Mouse (Mus musculus) B cell, adult 2 months (primary cell): Measurements from ENCODE around the gene Hdgfl3.
A peak's percentile ranks its signal among the peaks of the same experiment; 100 is the strongest.

Experiments
- DNase-seq, 2 experiments: peaks; one replicate each; pipeline ENCODE4 v3.0.0; 2022

Gene Hdgfl3

DNA sequence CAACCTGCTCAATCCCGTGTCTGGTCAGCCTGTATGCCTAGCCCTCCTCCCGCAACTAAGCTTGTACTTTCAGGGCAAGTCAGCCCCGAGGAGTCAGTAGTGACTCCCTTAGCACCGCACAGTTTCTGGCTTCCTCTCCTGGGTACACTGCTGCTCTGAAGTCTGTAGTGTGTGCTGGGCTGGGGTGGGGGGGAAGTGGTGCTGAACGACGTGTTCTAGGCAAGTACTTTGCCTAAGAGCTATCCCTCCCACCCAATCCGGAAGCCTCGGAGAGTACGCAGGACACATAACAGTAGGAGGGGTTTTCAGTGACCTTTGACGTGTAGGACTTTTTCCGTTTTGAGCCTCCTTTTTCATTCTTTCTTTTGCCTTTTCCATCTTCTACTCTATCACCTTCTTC lies 34.9 kb downstream of the Hdgfl3 start:
- DNase-seq: no peak

DNA sequence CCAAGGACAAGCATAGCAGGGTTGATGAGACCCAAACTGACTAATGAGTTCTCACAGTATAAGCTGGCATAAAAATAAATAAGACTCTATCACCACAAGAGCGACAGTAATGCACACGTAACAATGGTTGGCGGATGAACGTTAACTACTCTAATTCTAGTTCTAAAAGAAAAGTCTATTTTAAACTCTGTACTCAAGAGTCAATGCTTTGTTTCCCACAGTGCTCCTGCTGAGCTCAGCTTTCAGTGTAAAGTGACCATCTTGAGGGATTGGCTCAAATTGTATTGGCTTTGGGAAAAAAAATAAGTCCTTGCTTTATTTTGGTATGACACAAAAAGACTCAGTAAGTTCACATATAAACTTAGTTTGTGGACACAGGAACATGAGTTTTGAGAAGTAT lies 49.1 kb downstream of the Hdgfl3 start:
- DNase-seq: no peak

DNA sequence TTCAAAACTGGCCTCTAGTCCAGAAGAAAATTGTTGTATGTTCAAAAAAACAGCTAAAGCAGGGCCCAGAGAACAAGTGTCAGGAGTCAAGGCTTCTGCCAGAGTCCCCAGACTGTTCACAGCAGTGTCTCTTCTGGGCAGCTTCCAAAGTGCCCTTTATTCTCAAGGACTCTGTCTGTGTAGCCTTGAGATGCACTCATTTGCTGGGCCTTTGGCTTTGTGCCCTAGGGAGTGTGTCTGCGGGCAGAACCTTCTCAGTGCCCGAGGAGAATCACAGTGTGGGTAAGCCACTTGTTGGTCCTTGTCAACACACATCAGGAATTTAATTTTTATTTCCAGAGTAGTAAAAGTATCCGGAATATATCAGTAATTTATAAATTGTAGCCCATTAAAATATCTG lies 52.7 kb downstream of the Hdgfl3 start:
- DNase-seq: no peak

DNA sequence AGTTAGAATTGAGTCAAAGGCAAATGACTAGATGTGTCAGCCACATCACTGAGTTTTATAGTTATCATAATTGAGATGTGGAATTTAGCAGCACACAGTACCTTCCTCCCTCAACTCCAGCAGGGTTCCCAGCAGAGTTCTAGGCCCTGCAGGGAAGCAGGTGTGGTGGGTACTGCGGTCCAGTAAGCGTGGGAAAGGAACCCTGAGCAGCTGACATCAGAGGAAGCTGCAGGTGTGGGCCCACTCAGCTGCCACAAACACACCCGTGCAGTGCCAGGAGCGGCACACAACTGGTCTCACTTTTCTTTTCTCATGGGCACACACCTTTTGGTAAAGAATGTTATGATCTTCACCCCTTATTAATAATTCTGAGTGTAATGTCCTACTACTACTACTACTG lies 53.5 kb downstream of the Hdgfl3 start:
- peak; percentile 39 to 46 for DNase-seq

DNA sequence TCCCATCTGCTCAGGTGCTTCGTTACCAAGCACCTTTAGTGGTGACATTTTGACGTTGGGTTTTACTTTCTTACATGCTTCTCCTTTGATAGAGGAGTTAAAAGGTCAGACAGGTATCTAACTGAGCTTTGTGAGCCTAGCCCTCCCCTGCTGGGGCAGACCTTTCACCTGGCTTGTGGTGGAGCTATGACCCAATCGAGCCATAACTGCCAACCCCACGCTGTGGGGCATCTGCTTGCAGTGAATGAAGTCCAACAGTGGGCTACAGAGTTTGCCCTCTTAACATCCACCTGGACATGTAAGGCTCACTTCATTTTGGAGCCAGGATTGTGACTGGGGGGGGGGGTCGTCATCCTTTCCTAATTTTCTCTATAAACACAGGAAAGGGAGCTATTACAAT lies 54.0 kb downstream of the Hdgfl3 start:
- no peak for DNase-seq

DNA sequence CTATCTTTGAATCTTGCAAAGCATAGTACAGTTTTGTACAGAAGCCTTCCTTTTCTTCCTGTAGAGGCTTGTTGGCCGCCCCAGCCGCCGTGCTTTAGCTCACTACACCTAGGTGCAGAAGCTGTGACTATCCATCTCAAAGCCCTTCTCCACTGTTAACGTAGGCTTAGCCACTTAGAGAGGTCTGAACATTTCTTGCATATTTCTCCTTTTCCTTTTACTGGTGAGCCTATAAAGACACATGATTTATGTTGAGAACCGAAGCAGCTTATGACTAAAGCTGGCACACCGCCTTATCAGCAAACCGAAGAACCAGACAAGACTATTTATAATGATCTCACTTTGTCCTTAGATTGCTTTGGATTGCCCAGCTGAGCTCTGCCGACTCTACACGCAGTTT lies 58.9 kb downstream of the Hdgfl3 start:
- DNase-seq: no peak

DNA sequence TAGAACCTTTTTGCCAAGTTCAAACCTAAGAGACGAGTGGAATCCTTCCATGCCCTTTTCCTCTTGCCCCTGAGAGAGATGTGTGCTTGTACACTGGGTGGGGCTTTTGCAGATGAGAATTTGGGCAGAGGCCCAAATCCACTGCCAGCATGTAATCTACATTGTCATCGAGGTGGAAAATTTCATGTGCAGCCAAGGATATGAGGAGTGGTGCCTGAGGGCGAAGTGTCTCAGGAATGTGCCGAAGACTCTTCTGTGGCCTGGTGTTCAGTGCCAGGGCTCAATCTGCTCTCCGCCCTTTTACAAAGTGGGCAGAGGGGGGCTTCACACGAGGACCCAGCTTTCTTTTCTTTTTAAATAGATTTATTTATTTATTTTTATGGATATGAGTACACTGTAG lies 59.6 kb downstream of the Hdgfl3 start:
- DNase-seq: no peak

DNA sequence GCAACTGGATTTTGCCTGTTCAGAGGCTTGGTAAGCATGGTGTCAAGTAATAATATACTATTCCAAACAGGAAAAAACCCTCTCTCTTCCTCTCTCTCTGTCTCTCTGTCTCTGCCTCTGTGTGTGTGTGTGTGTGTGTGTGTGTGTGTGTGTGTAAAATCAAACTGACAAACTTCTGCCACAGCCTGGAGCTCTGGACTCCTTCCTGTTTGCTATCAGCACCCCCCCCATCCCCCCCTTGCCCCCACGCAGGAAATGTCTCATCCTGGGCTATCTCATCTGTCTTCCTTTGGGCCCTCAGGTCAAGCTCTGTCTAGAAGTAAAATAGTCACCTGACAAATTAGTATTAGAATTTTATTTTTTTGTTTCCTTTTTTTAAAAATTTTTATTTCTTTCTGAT lies 60.5 kb downstream of the Hdgfl3 start:
- no peak for DNase-seq

DNA sequence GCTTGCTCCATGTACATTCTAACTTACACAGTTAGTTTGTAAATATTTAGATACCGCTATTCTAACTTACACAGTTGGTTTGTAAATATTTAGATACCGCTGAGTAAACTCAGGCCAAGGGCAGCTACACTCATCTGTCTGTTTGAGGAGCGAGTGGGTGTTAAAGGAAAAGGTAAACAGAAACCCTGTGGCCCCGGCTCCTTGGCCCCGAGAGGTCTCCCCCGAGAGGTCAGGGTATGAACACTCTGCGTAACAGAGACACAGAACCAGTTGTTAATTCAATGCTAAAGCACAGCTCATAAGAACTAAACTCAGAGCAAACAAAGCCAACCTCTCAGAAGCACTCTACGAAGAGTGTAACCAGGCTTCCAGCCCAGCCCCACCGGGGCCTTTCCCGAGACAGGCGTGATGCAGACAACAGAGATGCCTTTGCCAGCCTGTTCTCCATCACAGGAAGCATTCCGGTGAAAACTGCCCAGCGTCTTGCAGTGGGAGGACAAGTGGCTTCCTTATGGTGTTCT lies 61.7 kb downstream of the Hdgfl3 start:
- no peak for DNase-seq

DNA sequence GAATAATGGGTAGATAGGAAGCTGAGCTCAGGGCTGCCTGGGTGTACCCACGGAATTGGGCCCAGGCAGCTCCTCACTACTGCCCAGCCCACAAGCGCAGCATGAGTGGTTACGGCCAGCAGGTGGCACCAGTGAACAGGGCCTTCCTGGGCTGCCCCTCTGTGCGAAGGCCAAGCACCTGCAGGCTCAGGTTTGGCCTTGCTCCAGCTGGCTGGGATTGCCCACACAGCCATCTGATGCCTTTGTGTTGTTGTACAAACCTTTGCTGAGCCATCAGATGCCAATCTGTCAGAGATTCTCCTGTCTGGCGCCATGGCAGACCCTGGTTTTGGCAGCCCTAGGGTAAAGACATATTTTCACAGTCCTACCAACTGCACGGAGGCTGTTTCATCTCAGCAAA lies 66.1 kb downstream of the Hdgfl3 start:
- DNase-seq: peak; percentile 78

DNA sequence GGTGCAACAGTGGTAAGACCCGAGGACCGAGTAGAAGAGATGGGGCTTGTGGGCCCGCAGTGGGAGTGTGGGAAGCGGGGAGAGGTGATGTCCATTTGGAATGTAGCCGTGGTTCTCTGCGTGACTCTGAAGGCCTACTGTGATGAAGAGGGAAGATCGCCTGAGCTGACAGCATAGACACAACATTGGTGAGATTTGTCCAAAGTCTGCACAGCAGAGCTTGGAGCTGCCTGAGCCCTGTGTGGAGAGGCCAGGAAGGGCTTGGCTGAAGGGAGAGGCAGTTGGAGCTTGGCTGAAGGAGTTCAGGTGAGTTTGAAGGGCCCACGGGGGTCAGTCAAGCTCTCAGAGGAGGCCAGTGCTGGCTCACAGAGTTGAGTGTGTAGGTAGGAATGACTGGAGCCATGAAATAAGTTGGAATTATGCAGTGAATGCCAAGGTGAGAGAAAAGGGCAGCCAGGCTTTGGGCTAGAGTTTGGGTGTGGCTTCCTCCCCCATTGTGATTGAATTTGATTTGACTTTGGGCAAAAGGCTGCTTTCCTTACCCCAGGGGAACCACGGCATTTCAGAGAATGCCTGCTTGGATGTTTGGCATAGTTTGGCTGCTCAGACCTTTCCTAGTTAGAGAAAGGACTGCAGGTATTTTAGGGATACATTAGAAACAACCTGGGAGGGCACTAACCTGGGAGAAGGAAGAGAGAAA lies 66.9 kb downstream of the Hdgfl3 start:
- DNase-seq: no peak

DNA sequence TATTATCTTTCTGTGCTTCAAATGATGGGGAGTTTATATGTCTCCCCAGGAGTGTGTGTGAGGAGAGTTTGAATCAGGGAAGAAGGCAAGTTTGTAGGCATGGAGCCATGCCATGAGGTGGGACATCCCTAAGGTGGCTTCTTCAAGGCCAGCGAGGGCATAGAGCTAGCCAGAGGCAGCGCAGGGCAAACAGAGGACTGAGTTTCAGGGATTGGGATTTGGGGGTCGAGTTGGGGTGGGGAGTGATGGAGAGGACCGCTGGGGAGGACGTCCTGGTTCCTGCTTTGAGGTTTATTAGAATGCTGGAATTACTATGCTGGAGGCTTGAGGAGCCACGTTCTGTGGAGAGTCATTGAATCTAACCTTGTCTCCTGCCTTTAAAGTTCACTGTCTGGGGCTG lies 68.3 kb downstream of the Hdgfl3 start:
- no peak for DNase-seq

DNA sequence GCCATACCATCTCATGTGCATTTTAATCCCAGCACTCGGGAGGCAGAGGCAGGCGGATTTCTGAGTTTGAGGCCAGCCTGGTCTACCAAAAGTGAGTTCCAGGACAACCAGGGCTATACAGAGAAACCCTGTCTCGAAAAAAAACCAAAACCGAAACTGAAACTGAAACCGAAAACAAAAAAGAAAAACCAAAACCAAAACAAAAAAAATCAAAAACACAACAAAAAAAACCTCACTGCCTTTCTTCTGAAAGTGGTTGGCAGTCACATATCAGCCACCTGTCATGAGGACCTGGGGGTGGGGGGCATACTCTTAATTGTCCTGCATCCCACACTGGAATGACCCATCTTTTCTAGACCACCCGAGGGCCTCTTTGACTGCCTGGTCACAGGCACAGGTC lies 69.7 kb downstream of the Hdgfl3 start:
- no peak for DNase-seq

DNA sequence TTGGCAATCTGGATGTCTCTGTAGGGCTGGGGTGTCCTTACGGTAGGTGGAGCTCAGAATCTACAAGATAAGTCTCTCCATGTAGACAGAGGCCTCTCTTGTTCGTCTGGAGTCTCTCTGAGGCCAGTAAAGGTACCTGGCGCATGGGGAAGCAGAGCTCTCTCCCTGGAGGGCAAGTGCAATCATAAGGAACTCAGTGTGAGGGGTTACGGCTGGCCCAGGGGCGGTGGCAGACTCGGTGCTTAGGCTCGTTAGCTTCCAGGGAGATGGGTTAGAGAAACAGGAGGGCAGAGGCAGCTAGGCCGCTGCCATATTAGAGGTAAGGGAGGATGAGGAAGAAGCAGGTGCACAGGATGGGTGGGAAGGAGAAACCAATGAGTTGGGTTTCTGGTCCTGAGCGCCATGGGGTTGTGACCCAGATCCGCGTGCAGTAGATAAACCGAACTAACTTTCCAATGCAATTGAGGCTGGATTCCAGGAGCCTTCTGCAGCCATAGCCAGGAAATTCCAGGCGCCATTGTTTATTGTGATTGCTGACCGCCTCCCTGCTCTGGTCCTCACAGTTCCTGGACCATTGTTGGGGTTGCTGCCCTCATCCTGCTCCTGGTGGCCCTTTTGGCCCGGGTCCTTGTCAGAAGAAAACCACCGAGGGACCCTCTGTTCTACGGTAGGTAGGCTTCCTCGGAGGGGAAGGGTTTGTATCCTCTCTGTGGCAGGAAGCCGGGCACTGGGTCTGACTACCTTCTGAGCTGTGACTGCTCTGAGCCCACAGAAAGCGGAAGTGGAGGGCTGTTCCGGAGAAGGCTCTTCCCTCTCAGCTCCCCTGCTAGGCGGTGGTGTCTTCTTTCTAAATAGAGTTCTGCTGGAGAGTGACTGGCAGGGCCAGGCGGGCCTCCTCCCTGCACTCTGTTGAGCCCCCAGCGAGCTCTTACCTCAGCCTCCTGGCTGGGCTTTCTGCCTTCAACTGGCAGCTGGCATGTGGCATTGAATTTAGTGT lies 71.4 kb downstream of the Hdgfl3 start:
- DNase-seq: peak; percentile 79 to 81

DNA sequence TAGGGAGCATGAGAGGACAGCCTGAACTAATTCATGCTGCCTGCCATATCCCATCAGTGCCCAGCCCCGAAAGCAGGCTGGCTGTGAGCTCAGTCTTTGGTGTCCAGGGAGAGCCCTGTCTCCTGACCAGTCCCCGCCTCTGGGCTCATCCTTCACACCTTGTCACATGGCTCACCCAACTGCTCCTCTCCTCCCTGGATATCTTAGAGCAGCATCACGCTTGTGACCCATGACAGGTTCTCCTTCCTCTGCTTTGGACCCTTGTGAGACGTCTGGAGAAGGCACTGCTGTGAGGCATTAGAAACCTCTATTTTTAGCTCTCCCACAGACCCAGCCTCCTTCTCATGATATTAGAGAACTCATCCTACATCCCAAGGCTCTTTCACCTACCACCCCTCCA lies 72.4 kb downstream of the Hdgfl3 start:
- DNase-seq: no peak

DNA sequence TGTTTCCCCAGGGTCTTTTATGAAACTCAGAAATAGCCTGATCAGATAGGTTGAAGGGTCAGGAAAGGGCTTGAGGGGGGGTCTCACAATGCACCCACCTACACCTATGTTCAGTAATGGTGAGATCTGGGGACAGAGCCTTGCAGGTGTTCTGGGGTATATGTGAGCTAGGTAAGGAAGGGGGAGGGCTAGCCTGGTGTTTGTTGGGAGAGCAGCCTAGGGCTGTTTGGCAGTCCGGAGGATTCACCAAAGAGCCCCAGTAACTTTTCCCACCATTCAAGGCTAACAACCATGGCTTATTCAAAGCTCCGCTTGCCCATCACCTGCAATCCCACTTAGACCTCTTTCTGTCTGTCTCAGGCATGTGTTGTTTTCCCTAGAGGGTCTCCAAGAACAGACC lies 72.8 kb downstream of the Hdgfl3 start:
- no peak for DNase-seq

DNA sequence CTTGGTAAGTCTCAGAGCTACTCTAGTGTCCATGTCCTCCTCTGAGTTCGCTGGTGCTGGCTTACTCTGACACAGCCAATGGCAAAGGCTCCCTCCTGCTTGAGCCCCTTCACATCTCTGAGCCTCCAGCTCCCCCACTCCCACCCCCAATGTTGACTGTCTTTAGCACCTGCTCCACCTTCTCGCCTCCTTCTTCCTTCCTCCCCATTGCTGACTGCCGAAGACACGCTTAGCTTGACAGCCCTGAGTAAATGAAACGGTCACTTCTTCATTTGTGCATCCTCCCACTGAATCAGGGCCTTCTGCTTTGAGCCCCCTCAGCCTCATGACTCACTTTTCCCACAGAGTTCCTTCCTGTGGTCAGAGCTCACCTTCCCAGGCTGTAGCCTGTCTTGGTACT lies 73.3 kb downstream of the Hdgfl3 start:
- DNase-seq: peak; percentile 54

DNA sequence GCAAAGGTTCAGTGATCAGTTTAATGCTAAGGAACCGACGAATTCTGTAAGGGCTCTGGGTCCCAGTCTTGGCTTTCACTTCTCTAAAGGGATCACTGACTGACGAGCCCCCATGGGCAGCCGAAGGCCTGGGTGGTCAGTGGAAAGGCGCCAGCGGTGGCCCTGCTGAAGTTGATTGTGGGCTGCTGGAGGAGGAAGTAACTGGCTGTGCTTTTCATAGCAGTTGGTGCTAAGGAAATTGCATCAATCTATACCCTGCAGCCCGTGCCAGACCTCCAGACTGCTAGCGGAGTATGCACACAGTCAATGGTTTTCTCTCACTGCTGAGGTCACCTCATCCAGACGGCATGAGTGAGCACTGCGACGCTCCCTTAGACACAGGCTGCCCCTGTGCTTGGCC lies 74.2 kb downstream of the Hdgfl3 start:
- peak; percentile 58 to 59 for DNase-seq

DNA sequence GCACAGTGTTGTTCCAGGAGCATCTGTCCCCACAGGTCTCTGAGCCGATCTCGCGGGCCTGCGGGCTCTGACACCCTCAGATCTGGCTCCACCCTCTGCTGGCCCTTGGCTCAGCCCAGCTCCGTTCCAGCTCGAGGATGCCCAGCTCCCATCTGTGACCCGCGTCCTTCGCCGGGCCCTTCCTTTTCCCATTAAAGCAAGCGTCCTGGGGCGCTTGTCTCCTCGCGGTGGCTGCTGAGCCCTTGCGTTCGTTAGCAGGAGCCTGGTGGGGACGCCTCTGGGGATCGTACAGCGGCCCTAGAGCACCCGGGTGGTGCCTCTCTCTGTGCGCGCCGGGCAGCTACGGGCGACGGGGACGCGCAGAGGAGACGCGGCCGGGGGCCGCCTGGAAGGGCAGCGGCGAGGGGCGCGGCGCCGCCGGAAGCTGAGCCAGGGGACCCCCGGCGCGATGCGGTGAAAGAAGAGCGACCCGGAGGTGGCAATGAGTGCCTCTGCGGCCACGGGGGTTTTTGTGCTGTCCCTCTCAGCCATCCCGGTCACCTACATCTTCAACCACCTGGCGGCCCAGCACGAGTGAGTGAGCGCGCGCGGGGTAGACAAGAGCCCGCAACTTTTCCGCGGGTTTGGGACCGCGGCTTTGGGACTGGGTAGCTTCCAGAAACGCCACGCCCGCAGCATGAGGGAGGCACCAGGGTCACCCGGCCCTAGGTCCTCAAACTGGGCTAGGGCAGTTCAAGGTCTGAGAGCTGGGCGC lies 75.1 kb downstream of the Hdgfl3 start, which contains the start of gene Tm6sf1:
Tm6sf1 (plus strand) TSS at position 34 of the 754 bp plus-strand sequence.
- peak; percentile 44 to 45 for DNase-seq

DNA sequence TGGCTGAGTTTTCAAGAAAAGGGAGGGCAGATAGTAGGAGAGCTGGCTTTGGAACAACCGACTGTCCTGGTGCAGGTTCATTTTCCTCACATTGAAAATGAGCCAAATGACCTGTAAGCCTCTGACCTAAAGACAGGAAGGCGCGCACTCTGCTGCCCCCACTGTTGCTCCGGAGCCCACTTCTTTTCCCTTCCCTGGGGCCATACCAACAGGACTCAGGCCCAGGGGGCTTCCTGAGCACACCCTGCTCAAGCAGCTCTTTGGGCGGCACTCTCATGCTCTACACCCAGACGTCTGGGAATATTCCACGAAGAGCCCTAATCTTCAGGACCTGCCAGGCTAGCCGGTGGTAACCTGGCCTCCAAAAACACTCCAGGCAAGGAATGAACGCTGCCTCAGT lies 76.0 kb downstream of the Hdgfl3 start:
- no peak for DNase-seq

DNA sequence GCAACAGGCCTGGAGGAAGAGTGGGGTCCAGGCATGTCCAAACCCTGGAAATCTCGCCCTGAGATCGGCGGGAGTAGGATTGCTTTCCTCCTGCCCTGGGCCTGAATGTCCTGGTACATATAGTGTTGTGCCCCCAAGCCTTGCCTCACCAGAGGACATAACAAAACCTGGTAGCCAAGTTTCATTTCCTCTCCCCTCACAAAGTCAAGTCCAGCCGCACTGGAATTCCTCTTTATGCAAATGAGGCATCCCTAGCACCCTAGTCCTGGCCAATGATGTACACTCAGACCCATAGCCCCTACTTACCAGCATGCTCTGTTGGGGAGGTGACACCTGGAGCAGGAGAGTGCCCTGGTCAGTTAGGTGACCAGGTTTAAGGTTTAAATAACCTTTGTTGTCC lies 78.1 kb downstream of the Hdgfl3 start:
- DNase-seq: no peak

DNA sequence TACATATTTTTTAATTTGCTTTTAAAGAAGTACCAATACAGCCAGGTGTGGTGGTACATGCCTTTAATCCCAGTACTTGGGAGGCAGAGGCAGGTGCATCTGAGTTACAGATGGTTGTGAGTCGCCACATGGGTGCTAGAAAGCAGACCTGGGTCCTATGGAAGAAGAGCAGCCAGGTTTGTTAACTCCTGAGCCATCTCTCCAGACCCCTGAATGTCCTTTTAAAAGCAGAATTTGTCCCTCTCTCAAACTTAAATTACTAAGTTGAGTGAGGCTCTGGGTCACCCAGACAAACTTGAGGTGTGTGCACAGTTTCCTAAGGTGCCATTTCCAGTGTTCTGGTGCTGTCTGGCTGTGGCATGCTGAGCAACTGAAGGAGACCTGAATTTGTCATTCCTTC lies 78.6 kb downstream of the Hdgfl3 start, which contains the start of gene Gm10160:
Gm10160 (minus strand) TSS at position 101 of the 400 bp plus-strand sequence.
- DNase-seq: no peak
